Mouse (Mus musculus): Measurements from ENCODE around the gene Lca5. TPM values are rescaled to one million over a fixed set of nuclear protein-coding genes. Genes with fewer than 3 reads are reported as not detected.

Gene Lca5
- polyA plus RNA-seq, 1 experiment from 2014 or later = 22.8 TPM

DNA sequence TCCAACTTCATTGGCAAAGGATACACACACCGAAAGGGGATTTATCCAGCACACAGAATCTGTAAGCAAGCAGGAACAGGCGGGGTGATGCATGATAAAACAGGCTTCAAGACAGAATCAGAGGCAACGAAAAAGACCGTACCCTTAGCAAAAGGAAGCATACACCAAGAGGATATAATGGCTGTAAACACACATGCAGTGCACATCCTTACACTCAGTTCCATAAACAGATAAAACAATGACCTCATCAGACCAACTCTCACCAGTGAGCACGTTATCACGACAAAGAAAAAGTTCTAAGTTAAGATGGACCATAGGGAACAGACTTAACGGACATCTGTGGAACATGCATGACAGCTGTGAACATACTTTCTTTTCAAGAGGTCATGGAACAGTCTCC lies 35.8 kb downstream of the Lca5 start:
- H3K36me3 ChIP-seq (ENCODE audit: control insufficient read depth, insufficient read depth, low read length) = 0 out of 2 replicates have a peak, but pooled peaks cover 4% of the 10 kb centered on the region
- 56% methylated on average over 7 of the region's 7 CpGs for WGBS (ENCODE audit: insufficient replicate concordance)
- no peak overlapping the region for H3K4me2 ChIP-seq
- no peaks in the 10 kb centered on the region for H3K4me1 ChIP-seq (ENCODE audit: control insufficient read depth, insufficient read depth, low read length)
- H3K9ac ChIP-seq (ENCODE audit: low read depth, low read length) = no peak overlapping the region
- no peak overlapping the region for H3K4me3 ChIP-seq (ENCODE audit: low read depth, low read length)
- H3K27ac ChIP-seq (ENCODE audit: low read depth, low read length) = no peak overlapping the region
- no peaks in the 10 kb centered on the region for H3K9me3 ChIP-seq (replicated peaks; ENCODE audit: control insufficient read depth, low read length)
- no peaks in the 10 kb centered on the region for H3K27me3 ChIP-seq (ENCODE audit: control insufficient read depth, insufficient read depth, low read length)
- no peak for ATAC-seq (replicated peaks; ENCODE audit: insufficient number of reproducible peaks, low FRiP score, low TSS enrichment)

DNA sequence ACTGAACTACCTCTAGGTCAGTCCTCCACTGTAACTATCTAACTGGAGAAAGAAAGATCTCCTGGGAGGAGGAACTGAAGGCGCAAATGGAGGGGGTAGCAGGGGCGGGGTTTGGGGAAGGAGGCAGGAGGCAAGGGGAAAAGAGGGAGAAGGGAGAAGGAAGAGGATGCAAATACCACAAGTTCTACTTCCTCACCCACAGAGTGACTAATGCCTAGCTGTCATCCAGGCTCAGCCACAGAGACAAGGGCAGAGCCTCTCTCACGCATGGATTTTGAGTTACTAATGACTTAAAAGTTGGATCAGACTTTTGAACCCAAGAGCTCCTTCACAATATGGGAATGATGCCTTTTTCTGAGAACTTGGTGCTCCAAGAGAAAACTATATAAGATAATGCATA lies 40.1 kb downstream of the Lca5 start:
- H3K36me3 ChIP-seq (ENCODE audit: control insufficient read depth, insufficient read depth, low read length) = 0 out of 2 replicates have a peak, but pooled peaks cover 4% of the 10 kb centered on the region
- ATAC-seq (replicated peaks; ENCODE audit: insufficient number of reproducible peaks, low FRiP score, low TSS enrichment) = no peak
- H3K27me3 ChIP-seq (ENCODE audit: control insufficient read depth, insufficient read depth, low read length) = no peaks in the 10 kb centered on the region
- H3K27ac ChIP-seq (ENCODE audit: low read depth, low read length) = no peak overlapping the region
- H3K9me3 ChIP-seq (replicated peaks; ENCODE audit: control insufficient read depth, low read length) = no peaks in the 10 kb centered on the region
- no peak overlapping the region for H3K4me3 ChIP-seq (ENCODE audit: low read depth, low read length)
- no peak overlapping the region for H3K9ac ChIP-seq (ENCODE audit: low read depth, low read length)
- 57% methylated on average over 3 of the region's 3 CpGs for WGBS (ENCODE audit: insufficient replicate concordance)
- H3K4me1 ChIP-seq (ENCODE audit: control insufficient read depth, insufficient read depth, low read length) = no peaks in the 10 kb centered on the region
- no peak overlapping the region for H3K4me2 ChIP-seq

DNA sequence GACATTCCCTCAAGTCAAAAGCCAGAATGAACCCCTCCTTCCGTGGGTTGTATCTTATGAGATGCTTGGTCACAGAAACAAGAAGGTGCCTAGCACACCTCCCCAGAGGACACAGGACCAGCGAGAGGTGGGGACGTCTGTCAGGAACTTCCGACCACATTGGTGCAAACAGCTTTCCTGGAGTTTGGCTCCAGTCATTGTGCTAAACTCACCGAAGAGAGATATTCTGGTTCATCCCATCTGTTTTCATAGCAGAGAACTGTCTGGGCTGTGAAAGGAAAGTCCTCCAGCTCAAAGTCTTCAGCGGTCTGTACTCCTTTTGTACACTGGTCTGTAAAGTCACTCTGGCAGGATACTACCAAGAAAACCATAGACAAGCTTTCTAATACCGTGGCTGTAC lies 41.5 kb downstream of the Lca5 start:
- WGBS (ENCODE audit: insufficient replicate concordance) = 86% methylated on average over 7 of the region's 7 CpGs
- Histone ChIP-seq H3K27me3 (ENCODE audit: control insufficient read depth, insufficient read depth, low read length) (no peaks in the 10 kb centered on the region), H3K36me3 (ENCODE audit: control insufficient read depth, insufficient read depth, low read length) (peaks cover 7% of the 10 kb centered on the region; the same call in 1 of the 2 replicates), H3K9me3 (replicated peaks; ENCODE audit: control insufficient read depth, low read length) (no peaks in the 10 kb centered on the region), H3K9ac (ENCODE audit: low read depth, low read length) (no peak overlapping the region), H3K4me3 (ENCODE audit: low read depth, low read length) (no peak overlapping the region), H3K4me2 (no peak overlapping the region), H3K4me1 (ENCODE audit: control insufficient read depth, insufficient read depth, low read length) (no peaks in the 10 kb centered on the region), H3K27ac (ENCODE audit: low read depth, low read length) (no peak overlapping the region)
- no peak for ATAC-seq (replicated peaks; ENCODE audit: insufficient number of reproducible peaks, low FRiP score, low TSS enrichment)

DNA sequence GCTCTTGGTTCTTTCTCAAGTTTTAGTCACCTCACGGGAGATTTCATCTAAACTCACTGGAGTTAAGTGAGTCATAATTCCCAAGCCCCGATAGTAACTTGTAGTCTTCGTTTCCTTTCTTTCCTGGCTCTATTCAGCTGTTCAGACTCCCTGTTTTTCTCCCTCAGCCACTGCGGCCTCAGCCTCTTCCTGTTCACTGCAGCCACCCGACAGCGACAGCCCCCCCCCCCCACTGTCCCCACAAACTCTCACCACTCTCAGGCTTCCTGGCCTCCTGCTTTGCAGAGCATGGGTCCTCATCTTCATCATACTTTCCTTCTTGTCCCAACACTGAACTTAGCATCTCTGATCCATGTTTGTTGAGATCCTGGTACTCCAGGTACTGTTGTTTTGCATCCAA lies 42.7 kb downstream of the Lca5 start:
- Histone ChIP-seq H3K27ac (ENCODE audit: low read depth, low read length) (no peak overlapping the region), H3K9ac (ENCODE audit: low read depth, low read length) (no peak overlapping the region), H3K27me3 (ENCODE audit: control insufficient read depth, insufficient read depth, low read length) (no peaks in the 10 kb centered on the region), H3K9me3 (replicated peaks; ENCODE audit: control insufficient read depth, low read length) (no peaks in the 10 kb centered on the region), H3K4me1 (ENCODE audit: control insufficient read depth, insufficient read depth, low read length) (no peaks in the 10 kb centered on the region), H3K4me3 (ENCODE audit: low read depth, low read length) (no peak overlapping the region), H3K4me2 (no peak overlapping the region), H3K36me3 (ENCODE audit: control insufficient read depth, insufficient read depth, low read length) (peaks cover 7% of the 10 kb centered on the region; the same call in 1 of the 2 replicates)
- WGBS (ENCODE audit: insufficient replicate concordance) = 46% methylated on average over 6 of the region's 6 CpGs
- ATAC-seq (replicated peaks; ENCODE audit: insufficient number of reproducible peaks, low FRiP score, low TSS enrichment) = no peak

DNA sequence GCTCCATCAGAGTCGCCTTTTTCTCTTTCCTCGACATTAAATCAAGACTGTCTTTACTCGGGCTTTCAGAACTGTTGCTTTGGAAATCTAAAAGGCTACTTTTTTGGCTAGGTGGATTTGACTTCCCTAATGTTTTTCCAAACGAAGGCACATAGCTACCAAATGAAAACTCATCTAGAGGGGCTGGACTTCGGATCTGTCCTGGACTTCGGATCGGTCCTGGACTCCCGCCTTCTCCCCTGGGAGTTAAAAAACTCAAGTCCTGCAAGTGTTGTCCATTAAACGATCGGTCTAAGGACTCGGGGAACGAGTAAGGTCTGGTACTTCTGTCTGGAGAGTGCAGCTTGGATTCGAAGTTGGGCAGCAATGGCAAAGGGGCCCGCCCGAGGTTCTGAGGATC lies 45.5 kb downstream of the Lca5 start:
- Histone ChIP-seq H3K4me2 (no peak overlapping the region), H3K4me3 (ENCODE audit: low read depth, low read length) (no peak overlapping the region), H3K9ac (ENCODE audit: low read depth, low read length) (no peak overlapping the region), H3K27me3 (ENCODE audit: control insufficient read depth, insufficient read depth, low read length) (no peaks in the 10 kb centered on the region), H3K27ac (ENCODE audit: low read depth, low read length) (no peak overlapping the region), H3K4me1 (ENCODE audit: control insufficient read depth, insufficient read depth, low read length) (no peaks in the 10 kb centered on the region), H3K9me3 (replicated peaks; ENCODE audit: control insufficient read depth, low read length) (no peaks in the 10 kb centered on the region), H3K36me3 (ENCODE audit: control insufficient read depth, insufficient read depth, low read length) (peaks cover 3% of the 10 kb centered on the region; the same call in 1 of the 2 replicates)
- ATAC-seq (replicated peaks; ENCODE audit: insufficient number of reproducible peaks, low FRiP score, low TSS enrichment) = no peak
- 87% methylated on average over 15 of the region's 15 CpGs for WGBS (ENCODE audit: insufficient replicate concordance)

DNA sequence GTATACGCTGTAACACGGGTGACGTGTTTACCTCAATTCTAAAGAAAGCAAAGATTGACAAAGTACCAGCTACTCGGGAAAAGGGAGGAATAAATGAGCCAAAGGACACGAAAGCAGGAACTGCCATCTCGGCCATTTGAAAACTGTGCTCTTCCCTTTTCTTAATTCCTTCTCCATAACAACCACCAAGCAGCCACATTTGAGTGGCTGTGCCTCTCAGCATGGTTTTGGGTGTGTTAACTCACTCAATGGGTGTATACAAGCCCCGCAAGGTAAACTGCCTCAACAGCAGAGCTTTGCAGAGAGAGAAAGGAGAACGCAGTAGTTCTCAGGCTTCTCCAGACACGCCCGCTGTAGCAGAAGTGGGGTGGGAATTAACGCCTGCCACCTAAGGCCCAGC lies 48.9 kb downstream of the Lca5 start:
- Histone ChIP-seq H3K36me3 (ENCODE audit: control insufficient read depth, insufficient read depth, low read length) (peaks cover 3% of the 10 kb centered on the region; the same call in 1 of the 2 replicates), H3K4me2 (no peak overlapping the region), H3K4me1 (ENCODE audit: control insufficient read depth, insufficient read depth, low read length) (no peaks in the 10 kb centered on the region), H3K9ac (ENCODE audit: low read depth, low read length) (no peak overlapping the region), H3K27me3 (ENCODE audit: control insufficient read depth, insufficient read depth, low read length) (no peaks in the 10 kb centered on the region), H3K9me3 (replicated peaks; ENCODE audit: control insufficient read depth, low read length) (no peaks in the 10 kb centered on the region), H3K4me3 (ENCODE audit: low read depth, low read length) (no peak overlapping the region), H3K27ac (ENCODE audit: low read depth, low read length) (no peak overlapping the region)
- ATAC-seq (replicated peaks; ENCODE audit: insufficient number of reproducible peaks, low FRiP score, low TSS enrichment) = no peak
- 83% methylated on average over 11 of the region's 11 CpGs for WGBS (ENCODE audit: insufficient replicate concordance)

DNA sequence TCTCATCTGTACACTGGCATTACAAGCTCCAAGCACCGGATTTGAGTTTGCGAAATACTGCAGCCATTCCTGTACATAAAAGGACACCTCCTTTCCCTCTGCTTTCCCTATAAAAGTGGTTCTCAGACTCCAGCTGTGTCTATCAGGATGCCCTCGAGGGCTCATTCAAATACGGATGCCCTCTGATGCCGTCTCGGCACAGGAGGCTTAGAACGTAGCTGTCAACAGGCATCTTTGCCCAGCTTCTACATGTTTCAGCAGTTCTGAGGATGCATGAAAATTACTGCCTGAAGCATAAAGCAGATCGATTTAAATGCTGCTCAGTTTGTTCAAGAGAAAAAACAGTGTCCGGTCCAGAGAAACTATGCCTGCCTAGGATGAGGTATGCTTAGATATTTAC lies 51.4 kb downstream of the Lca5 start:
- no peak overlapping the region for H3K9ac ChIP-seq (ENCODE audit: low read depth, low read length)
- H3K9me3 ChIP-seq (replicated peaks; ENCODE audit: control insufficient read depth, low read length) = no peaks in the 10 kb centered on the region
- no peaks in the 10 kb centered on the region for H3K27me3 ChIP-seq (ENCODE audit: control insufficient read depth, insufficient read depth, low read length)
- H3K4me2 ChIP-seq = no peak overlapping the region
- H3K4me1 ChIP-seq (ENCODE audit: control insufficient read depth, insufficient read depth, low read length) = no peaks in the 10 kb centered on the region
- H3K4me3 ChIP-seq (ENCODE audit: low read depth, low read length) = no peak overlapping the region
- no peak overlapping the region for H3K27ac ChIP-seq (ENCODE audit: low read depth, low read length)
- 81% methylated on average over 9 of the region's 9 CpGs for WGBS (ENCODE audit: insufficient replicate concordance)
- no peaks in the 10 kb centered on the region for H3K36me3 ChIP-seq (ENCODE audit: control insufficient read depth, insufficient read depth, low read length)
- no peak for ATAC-seq (replicated peaks; ENCODE audit: insufficient number of reproducible peaks, low FRiP score, low TSS enrichment)

DNA sequence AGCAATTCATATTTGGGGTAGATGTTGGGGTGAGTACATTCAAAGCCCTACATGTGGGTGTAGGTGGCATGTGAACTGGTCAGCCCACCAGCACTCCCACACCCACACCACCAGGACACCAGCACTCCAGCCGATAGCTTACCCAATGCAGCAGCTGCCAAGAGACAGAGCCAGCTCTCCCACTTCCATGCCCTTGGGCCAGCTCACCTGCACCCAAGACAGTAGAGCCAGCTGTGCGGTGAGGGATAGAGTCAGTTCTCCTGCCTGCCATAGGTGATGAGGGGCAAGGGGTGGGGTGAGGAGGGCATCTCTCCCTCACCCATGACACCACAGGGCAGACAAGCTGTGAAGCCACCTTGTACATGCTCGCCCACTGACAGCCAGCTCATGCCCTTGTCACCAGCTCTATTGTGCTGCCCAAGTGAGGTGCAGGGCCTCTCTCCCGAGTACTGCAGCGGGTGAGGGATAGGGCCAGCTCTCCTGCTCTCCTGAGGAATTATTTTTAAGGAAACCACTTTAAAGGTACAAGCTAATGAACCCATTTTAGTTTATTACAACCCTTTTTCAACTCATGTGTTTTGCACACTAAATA lies 54.6 kb downstream of the Lca5 start:
- H3K4me1 ChIP-seq (ENCODE audit: control insufficient read depth, insufficient read depth, low read length) = no peaks in the 10 kb centered on the region
- no peaks in the 10 kb centered on the region for H3K27me3 ChIP-seq (ENCODE audit: control insufficient read depth, insufficient read depth, low read length)
- 69% methylated on average over 5 of the region's 5 CpGs for WGBS (ENCODE audit: insufficient replicate concordance)
- no peak overlapping the region for H3K4me3 ChIP-seq (ENCODE audit: low read depth, low read length)
- H3K36me3 ChIP-seq (ENCODE audit: control insufficient read depth, insufficient read depth, low read length) = no peaks in the 10 kb centered on the region
- H3K27ac ChIP-seq (ENCODE audit: low read depth, low read length) = no peak overlapping the region
- ATAC-seq (replicated peaks; ENCODE audit: insufficient number of reproducible peaks, low FRiP score, low TSS enrichment) = no peak
- no peaks in the 10 kb centered on the region for H3K9me3 ChIP-seq (replicated peaks; ENCODE audit: control insufficient read depth, low read length)
- no peak overlapping the region for H3K4me2 ChIP-seq
- no peak overlapping the region for H3K9ac ChIP-seq (ENCODE audit: low read depth, low read length)

DNA sequence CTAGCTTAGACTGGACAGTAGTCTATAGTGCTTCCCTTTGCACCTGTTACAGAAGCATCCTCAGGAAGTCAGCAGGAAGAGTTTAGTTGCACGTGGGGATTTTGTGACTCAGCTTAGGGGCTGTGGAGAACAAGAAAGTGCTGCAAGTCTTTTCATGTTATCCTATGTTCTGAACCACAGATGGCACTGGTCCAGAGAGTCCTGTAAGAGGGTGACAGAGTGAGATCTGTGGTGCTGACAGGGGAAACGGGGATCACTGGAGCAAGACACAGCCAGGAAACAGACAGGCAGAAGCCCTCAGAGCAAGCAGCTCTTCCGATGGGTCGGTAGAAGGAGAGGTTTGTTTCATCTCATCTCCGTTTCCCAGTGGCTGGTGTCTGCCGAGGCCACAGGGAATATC lies 55.6 kb downstream of the Lca5 start:
- H3K27ac ChIP-seq (ENCODE audit: low read depth, low read length) = no peak overlapping the region
- H3K4me3 ChIP-seq (ENCODE audit: low read depth, low read length) = no peak overlapping the region
- H3K36me3 ChIP-seq (ENCODE audit: control insufficient read depth, insufficient read depth, low read length) = no peaks in the 10 kb centered on the region
- no peak for ATAC-seq (replicated peaks; ENCODE audit: insufficient number of reproducible peaks, low FRiP score, low TSS enrichment)
- H3K4me2 ChIP-seq = no peak overlapping the region
- WGBS (ENCODE audit: insufficient replicate concordance) = 47% methylated on average over 6 of the region's 6 CpGs
- H3K27me3 ChIP-seq (ENCODE audit: control insufficient read depth, insufficient read depth, low read length) = no peaks in the 10 kb centered on the region
- no peaks in the 10 kb centered on the region for H3K9me3 ChIP-seq (replicated peaks; ENCODE audit: control insufficient read depth, low read length)
- H3K4me1 ChIP-seq (ENCODE audit: control insufficient read depth, insufficient read depth, low read length) = no peaks in the 10 kb centered on the region
- H3K9ac ChIP-seq (ENCODE audit: low read depth, low read length) = no peak overlapping the region
